Mouse (Mus musculus) forebrain, embryonic 10.5 days (tissue): Measurements from ENCODE around the gene Hrh1. TPM values are rescaled to one million over a fixed set of nuclear protein-coding genes. Genes with fewer than 3 reads are reported as not detected.

Experiments
- DNase-seq: peaks from one replicate; pipeline ENCODE4 v3.0.0-alpha.2; 2017; ENCODE audit warnings: low spot score; ENCODE audit errors: extremely low spot score
- H3K27ac ChIP-seq: fragments of 300-500 bp; sonication (generic); 2 replicates; pipeline ENCODE4 v1.5.1; 2016; ENCODE audit warnings: mild to moderate bottlenecking
- H3K27me3 ChIP-seq: fragments of 300-500 bp; sonication (generic); 2 replicates; pipeline ENCODE4 v1.6.1; 2016; ENCODE audit warnings: mild to moderate bottlenecking; ENCODE audit not compliant: poor library complexity, severe bottlenecking
- H3K36me3 ChIP-seq: fragments of 300-500 bp; sonication (generic); replicated peaks from 2 replicates; pipeline ENCODE4 v1.6.1; 2016; ENCODE audit warnings: mild to moderate bottlenecking, moderate library complexity
- H3K4me1 ChIP-seq: fragments of 300-500 bp; sonication (generic); 2 replicates; pipeline ENCODE4 v1.6.1; 2016
- H3K4me3 ChIP-seq: fragments of 300-500 bp; sonication (generic); 2 replicates; pipeline ENCODE4 v1.5.1; 2016; ENCODE audit warnings: mild to moderate bottlenecking, moderate library complexity
- H3K9me3 ChIP-seq: fragments of 300-500 bp; sonication (generic); 2 replicates; pipeline ENCODE4 v1.6.1; 2016; ENCODE audit warnings: mild to moderate bottlenecking, moderate library complexity
- WGBS: fragments of 180-500 bp; shearing (Covaris S2); methylation state at CpG from one replicate; pipeline ENCODE4 v1.1.7; 2016; 5-methylcytosine and 5-hydroxymethylcytosine counted together
- polyA plus RNA-seq: library from polyadenylated mRNA; unstranded; fragments of >200 nt; fragmentation: Nextera tagmentation; extraction: Ambion mirVana; gene quantifications from 2 replicates; pipeline ENCODE4 v1.2.1, GENCODE M21; 2016

Hrh1 gene
- polyA plus RNA-seq, 1 experiment from 2014 or later = 0.21 TPM

GRCm38 (mm10) chr6:114394982-114395381 lies 2.8 kb upstream of the Hrh1 start:
- peaks cover 23% of the 10 kb centered on the region for H3K4me1 ChIP-seq
- WGBS = 75% methylated on average over 4 of the region's 4 CpGs
- no peak for DNase-seq
- no peaks in the 10 kb centered on the region for H3K9me3 ChIP-seq
- H3K4me3 ChIP-seq = no peak overlapping the region
- peaks cover 59% of the 10 kb centered on the region for H3K27me3 ChIP-seq
- no peak overlapping the region for H3K27ac ChIP-seq
- no peaks in the 10 kb centered on the region for H3K36me3 ChIP-seq

- Histone ChIP-seq H3K27me3 (peaks cover 72% of the 10 kb centered on the region), H3K36me3 (no peaks in the 10 kb centered on the region), H3K4me1 (peaks cover 23% of the 10 kb centered on the region), H3K9me3 (no peaks in the 10 kb centered on the region), H3K4me3 (no peak overlapping the region), H3K27ac (no peak overlapping the region)
- WGBS = 64% methylated on average over 4 of the region's 4 CpGs
- DNase-seq = no peak
Observed at GRCm38 (mm10) chr6:114396605-114397004, 1.1 kb upstream of the Hrh1 start.

GRCm38 (mm10) chr6:114397280-114397679 lies 456 bp upstream of the Hrh1 start:
- Histone ChIP-seq H3K4me3 (peak overlapping the region; percentile 72), H3K4me1 (peaks cover 23% of the 10 kb centered on the region), H3K27me3 (peaks cover 71% of the 10 kb centered on the region), H3K36me3 (no peaks in the 10 kb centered on the region), H3K27ac (no peak overlapping the region), H3K9me3 (no peaks in the 10 kb centered on the region)
- no peak for DNase-seq
- 3% methylated on average over 11 of the region's 11 CpGs for WGBS

- peak; percentile 32 for DNase-seq
- Histone ChIP-seq H3K4me3 (peak overlapping the region; percentile 72), H3K27ac (no peak overlapping the region), H3K9me3 (no peaks in the 10 kb centered on the region), H3K4me1 (peaks cover 24% of the 10 kb centered on the region), H3K36me3 (no peaks in the 10 kb centered on the region), H3K27me3 (peaks cover 71% of the 10 kb centered on the region)
- WGBS = 2% methylated on average over 9 of the region's 9 CpGs
Observed at GRCm38 (mm10) chr6:114398626-114399025, 890 bp downstream of the Hrh1 start.

- Histone ChIP-seq H3K4me3 (no peak overlapping the region), H3K27ac (no peak overlapping the region), H3K9me3 (no peaks in the 10 kb centered on the region), H3K36me3 (no peaks in the 10 kb centered on the region), H3K4me1 (peaks cover 28% of the 10 kb centered on the region), H3K27me3 (peaks cover 62% of the 10 kb centered on the region)
- 83% methylated on average over 10 of the region's 10 CpGs for WGBS
- DNase-seq = no peak
Observed at GRCm38 (mm10) chr6:114400387-114400786, 2.7 kb downstream of the Hrh1 start.

GRCm38 (mm10) chr6:114400841-114401240 lies 3.1 kb downstream of the Hrh1 start:
- H3K27ac ChIP-seq = no peak overlapping the region
- DNase-seq = no peak
- no peaks in the 10 kb centered on the region for H3K9me3 ChIP-seq
- H3K4me3 ChIP-seq = no peak overlapping the region
- WGBS = 84% methylated on average over 8 of the region's 8 CpGs
- peaks cover 57% of the 10 kb centered on the region for H3K27me3 ChIP-seq
- H3K36me3 ChIP-seq = no peaks in the 10 kb centered on the region
- peaks cover 28% of the 10 kb centered on the region for H3K4me1 ChIP-seq

- Histone ChIP-seq H3K4me1 (peaks cover 26% of the 10 kb centered on the region), H3K9me3 (no peaks in the 10 kb centered on the region), H3K36me3 (no peaks in the 10 kb centered on the region), H3K27ac (no peak overlapping the region), H3K27me3 (peaks cover 44% of the 10 kb centered on the region), H3K4me3 (no peak overlapping the region)
- WGBS = 84% methylated on average over 2 of the region's 2 CpGs
- no peak for DNase-seq
Observed at GRCm38 (mm10) chr6:114402161-114402560, 4.4 kb downstream of the Hrh1 start.

- Histone ChIP-seq H3K27ac (no peak overlapping the region), H3K27me3 (peaks cover 41% of the 10 kb centered on the region), H3K9me3 (no peaks in the 10 kb centered on the region), H3K4me3 (no peak overlapping the region), H3K36me3 (no peaks in the 10 kb centered on the region), H3K4me1 (peaks cover 16% of the 10 kb centered on the region)
- no peak for DNase-seq
- 60% methylated on average over 8 of the region's 8 CpGs for WGBS
Observed at GRCm38 (mm10) chr6:114403632-114404031, 5.9 kb downstream of the Hrh1 start.

GRCm38 (mm10) chr6:114404128-114404527 lies 6.4 kb downstream of the Hrh1 start:
- peaks cover 14% of the 10 kb centered on the region; the same call in 1 of the 2 replicates for H3K4me1 ChIP-seq
- no peak for DNase-seq
- 60% methylated on average over 5 of the region's 5 CpGs for WGBS
- H3K27ac ChIP-seq = no peak overlapping the region
- H3K9me3 ChIP-seq = no peaks in the 10 kb centered on the region
- no peaks in the 10 kb centered on the region for H3K36me3 ChIP-seq
- H3K27me3 ChIP-seq = peaks cover 36% of the 10 kb centered on the region
- no peak overlapping the region for H3K4me3 ChIP-seq

- no peak overlapping the region for H3K27ac ChIP-seq
- H3K9me3 ChIP-seq = no peaks in the 10 kb centered on the region
- no peaks in the 10 kb centered on the region for H3K36me3 ChIP-seq
- 84% methylated on average over 7 of the region's 7 CpGs for WGBS
- peaks cover 28% of the 10 kb centered on the region for H3K27me3 ChIP-seq
- peaks cover 11% of the 10 kb centered on the region; the same call in 1 of the 2 replicates for H3K4me1 ChIP-seq
- no peak overlapping the region for H3K4me3 ChIP-seq
- no peak for DNase-seq
Observed at GRCm38 (mm10) chr6:114404774-114405468, 7.2 kb downstream of the Hrh1 start.

GRCm38 (mm10) chr6:114406634-114407033 lies 8.9 kb downstream of the Hrh1 start:
- Histone ChIP-seq H3K27ac (no peak overlapping the region), H3K36me3 (no peaks in the 10 kb centered on the region), H3K27me3 (peaks cover 15% of the 10 kb centered on the region), H3K4me1 (peaks cover 13% of the 10 kb centered on the region; the same call in 1 of the 2 replicates), H3K4me3 (no peak overlapping the region), H3K9me3 (no peaks in the 10 kb centered on the region)
- 42% methylated on average over 1 of the region's 1 CpGs for WGBS
- no peak for DNase-seq

- no peak for DNase-seq
- peaks cover 17% of the 10 kb centered on the region; the same call in 1 of the 2 replicates for H3K4me1 ChIP-seq
- H3K27ac ChIP-seq = no peak overlapping the region
- peaks cover 11% of the 10 kb centered on the region for H3K27me3 ChIP-seq
- no peak overlapping the region for H3K4me3 ChIP-seq
- no peaks in the 10 kb centered on the region for H3K9me3 ChIP-seq
- 90% methylated on average over 7 of the region's 7 CpGs for WGBS
- H3K36me3 ChIP-seq = no peaks in the 10 kb centered on the region
Observed at GRCm38 (mm10) chr6:114407049-114407448, 9.3 kb downstream of the Hrh1 start.

- Histone ChIP-seq H3K9me3 (no peaks in the 10 kb centered on the region), H3K4me1 (peaks cover 21% of the 10 kb centered on the region; the same call in 1 of the 2 replicates), H3K36me3 (no peaks in the 10 kb centered on the region), H3K4me3 (no peak overlapping the region), H3K27ac (no peak overlapping the region), H3K27me3 (peaks cover 11% of the 10 kb centered on the region)
- 58% methylated on average over 17 of the region's 17 CpGs for WGBS
- no peak for DNase-seq
Observed at GRCm38 (mm10) chr6:114408278-114408677, 10.5 kb downstream of the Hrh1 start.
